In genomic region chr5:105239483-105240047, GRCm38 (mm10) we compare ENCODE assay signal across 10 mouse cellular contexts. TPM values are rescaled to one million over a fixed set of nuclear protein-coding genes. Genes with fewer than 3 reads are reported as not detected.
A peak's percentile ranks its signal among the peaks of the same experiment; 100 is the strongest.
DNase-seq lines count a peak whose midpoint lies in the region; ATAC-seq lines count a peak whose summit lies in the region.
"Not testable (repeated sequence)": the region's sequence is repeated elsewhere in the genome, so short reads cannot be mapped to it uniquely, and the experiment has no call there.
"Had no signal": no experiment of that assay in that cellular context is flagged by ENCODE, and none has a peak within 500 bp of the region (broad histone marks: within the 10 kb centered on the region; RNA-seq: fewer than 3 reads in every experiment).

Gene Gbp10 (minus strand): TSS chr5:105239533.

- intact Hi-C loops in heart, postnatal 10 days (cut with DNase I) = not testable (repeated sequence)

- H3K4me1 ChIP-seq in kidney, embryonic 14.5 days (ENCODE audit: control insufficient read depth, insufficient read depth, low read length); liver, embryonic 13.5 days (replicated peaks): not testable (repeated sequence)

- not testable (repeated sequence) for H3K4me2 ChIP-seq in kidney, embryonic 14.5 days (replicated peaks; ENCODE audit: low read depth, low read length); liver, embryonic 13.5 days

- not testable (repeated sequence) for H3K36me3 ChIP-seq in kidney, embryonic 14.5 days (ENCODE audit: control insufficient read depth, insufficient read depth, low read length); liver, embryonic 13.5 days; splenic B cell, adult 2 months (ENCODE audit: control insufficient read depth, insufficient read depth, low read length, poor library complexity, severe bottlenecking)

- peak; percentile 76 for DNase-seq in CD4-positive, CD25-positive, alpha-beta regulatory T cell, adult 2 months (ENCODE audit: low read depth, low spot score)
- DNase-seq in adrenal gland, postnatal 25 days = peak; percentile 3
- peak; percentile 6 for DNase-seq in gastrocnemius, postnatal 10 days
- peak; percentile 10 to 14 for DNase-seq in heart, postnatal 10 days
- DNase-seq in liver, embryonic 13.5 days = not testable (repeated sequence)
- DNase-seq in lung, postnatal 36 days = peak; percentile 41
- peak; percentile 31 for DNase-seq in splenic B cell, adult 2 months (ENCODE audit: low read depth, low spot score)

- not testable (repeated sequence) for H3K27me3 ChIP-seq in kidney, embryonic 14.5 days (ENCODE audit: control insufficient read depth, insufficient read depth, low read length); liver, embryonic 13.5 days; splenic B cell, adult 2 months (ENCODE audit: control insufficient read depth, insufficient read depth, low read length, poor library complexity, severe bottlenecking)

- peak; percentile 32; the same call in 1 of the 2 replicates for ATAC-seq in kidney, embryonic 14.5 days (ENCODE audit: low FRiP score, low TSS enrichment)
- ATAC-seq in liver, embryonic 13.5 days (ENCODE audit: low read depth) = peak; percentile 64

- not testable (repeated sequence) for H3K27ac ChIP-seq in kidney, embryonic 14.5 days (ENCODE audit: low read depth, low read length); liver, embryonic 13.5 days

- not testable (repeated sequence) for H3K4me3 ChIP-seq in kidney, embryonic 14.5 days (ENCODE audit: low read length); liver, embryonic 13.5 days (replicated peaks)

- H3K9me3 ChIP-seq in kidney, embryonic 14.5 days (ENCODE audit: control insufficient read depth, low read length); liver, embryonic 13.5 days (replicated peaks): not testable (repeated sequence)

- not testable (repeated sequence) for H3K9ac ChIP-seq in kidney, embryonic 14.5 days (ENCODE audit: low read depth, low read length); liver, embryonic 13.5 days

RNA-seq across cellular contexts. Expression of gene Gbp10, which starts in this region (rescaled TPM):
- total RNA-seq in adrenal gland, postnatal 25 days (2021) = not detected in 2 replicates
- under 1 TPM; 0.21 to 0.25 TPM for total RNA-seq in gastrocnemius, postnatal 10 days (2021)
- total RNA-seq in heart, postnatal 10 days (2021) = under 1 TPM; 0.10 to 0.12 TPM
- polyA plus RNA-seq in kidney, embryonic 14.5 days (2014; fragmentation: Nextera tagmentation; extraction: Ambion mirVana) = not detected in 2 replicates
- polyA plus RNA-seq in liver, embryonic 13.5 days (2015; fragmentation: Nextera tagmentation; extraction: Ambion mirVana) = 0.03 and 0.34 TPM in 2 replicates
- total RNA-seq: left cerebral cortex, adult 18-20 months had no signal
- polyA plus RNA-seq: limb, embryonic 15.5 days had no signal

Comparison
In these comparisons a context has a peak if more than half of its experiments do, and no peak if none do; other contexts are left out.
1. Peak in DNase-seq in adrenal gland, postnatal 25 days; RNA of the gene not detected or under 1 TPM.
2. Peak in DNase-seq in gastrocnemius, postnatal 10 days; RNA of the gene not detected or under 1 TPM.
3. Peak in DNase-seq in heart, postnatal 10 days; RNA of the gene not detected or under 1 TPM.
4. Peak in ATAC-seq in kidney, embryonic 14.5 days; RNA of the gene not detected or under 1 TPM.
5. Peak in ATAC-seq in liver, embryonic 13.5 days; RNA of the gene not detected or under 1 TPM.